Mouse (Mus musculus) C3H10T1/2 (cell line): Measurements from ENCODE around the gene Tmsb15b1. TPM values are rescaled to one million over a fixed set of nuclear protein-coding genes. Genes with fewer than 3 reads are reported as not detected.

Experiments
- polyA plus RNA-seq, 2 experiments: library from polyadenylated mRNA; unstranded; fragments of >200 nt; fragmentation: generic; extraction: Trizol; gene quantifications; one replicate each; pipeline ENCODE4 v1.2.1; 2012; ENCODE audit warnings: missing spikeins in 2 of 2

Tmsb15b1 gene
- under 1 TPM in 1 of 2 experiments, not detected in 1; 0.42 TPM for polyA plus RNA-seq

DNA sequence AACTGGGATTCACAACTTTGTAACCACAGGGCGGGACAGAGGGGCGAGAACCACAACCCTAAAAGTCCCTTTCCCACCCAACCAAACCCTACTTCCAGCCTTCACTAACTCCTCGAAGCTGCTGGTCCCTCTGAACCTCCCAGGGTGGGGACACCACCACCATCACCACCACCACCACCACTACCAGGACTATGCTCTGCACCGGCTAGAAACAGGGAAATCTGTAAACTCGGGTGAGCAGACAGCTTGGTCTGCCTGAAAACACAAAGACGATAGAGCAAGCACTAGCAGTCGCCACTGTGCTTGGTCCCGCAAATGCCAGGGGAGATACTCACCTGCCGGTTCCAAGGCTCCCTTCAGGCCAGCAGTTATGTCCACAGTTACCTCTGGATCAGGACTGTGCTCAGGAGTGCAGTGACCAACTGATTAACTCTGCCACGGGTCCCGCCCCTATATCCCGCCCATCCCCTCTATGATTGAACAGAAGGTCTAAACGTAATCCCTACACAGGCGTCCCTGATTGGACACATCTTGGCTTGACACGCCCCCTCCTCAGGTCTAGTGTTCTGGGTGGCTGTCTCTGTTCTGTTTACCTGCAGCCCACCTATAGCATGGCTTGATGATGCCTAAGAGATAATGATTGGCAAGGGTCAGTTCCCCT, at the start of gene Tmsb15b1, which contains the start of gene Tmsb15l:
Gene Tmsb15b1, minus strand, starts transcription at position 451 of the 661 bp plus-strand sequence.
Gene Tmsb15l, minus strand, starts transcription at position 446 of the 661 bp plus-strand sequence.

DNA sequence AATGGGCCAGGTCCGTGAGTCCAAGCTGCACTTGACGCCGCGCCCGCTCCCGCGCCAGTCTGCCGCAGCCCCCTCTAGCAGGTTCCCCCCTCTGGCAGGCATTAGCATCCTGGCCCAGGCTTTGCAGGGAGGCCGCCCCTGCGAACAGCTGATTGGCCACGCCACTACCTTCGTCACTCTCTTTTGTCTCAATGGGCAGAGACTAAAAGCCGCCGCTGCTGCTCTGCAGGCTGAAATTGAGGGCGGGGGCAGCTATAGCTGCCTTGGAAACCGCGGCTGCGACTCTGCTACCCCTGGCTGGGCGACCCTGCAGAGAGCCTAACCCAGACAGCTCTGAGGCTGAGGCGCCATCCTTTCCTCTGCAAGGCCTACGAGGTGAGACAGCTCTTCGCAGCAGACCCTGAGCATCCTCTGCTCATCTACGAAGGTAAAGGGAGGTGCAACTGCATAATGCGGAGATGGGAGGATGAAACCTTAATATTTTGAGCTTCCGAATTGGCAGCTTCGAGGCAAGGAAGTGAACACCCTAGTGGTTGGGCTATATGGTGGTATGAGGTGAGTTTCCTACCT, 16.4 kb upstream of the Tmsb15b1 start, which contains the start of gene Zcchc18:
Gene Zcchc18, plus strand, starts transcription at position 178 of the 570 bp plus-strand sequence.

DNA sequence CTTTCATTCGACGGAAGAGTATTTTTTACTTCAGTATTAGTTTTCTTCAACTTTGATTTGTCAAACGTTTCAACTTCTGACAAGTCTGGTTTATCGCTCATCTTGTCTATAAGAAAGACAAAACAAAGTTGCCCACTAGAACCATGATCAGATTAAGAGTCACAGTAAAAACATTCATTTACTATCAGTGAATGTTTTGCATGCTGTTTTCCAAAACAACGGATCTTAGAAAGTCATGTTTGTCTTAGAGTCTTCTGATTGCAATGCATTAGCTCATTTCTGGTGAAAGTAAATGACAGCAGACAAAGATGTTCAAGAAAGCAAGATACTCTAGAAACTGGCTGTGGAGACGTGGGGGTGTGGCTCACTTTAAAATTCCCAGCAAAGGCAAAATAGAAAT, 1.3 kb downstream of the Tmsb15b1 start, which contains the start of gene Tmsb15b2:
Gene Tmsb15b2, minus strand, starts transcription at position 101 of the 400 bp plus-strand sequence.

DNA sequence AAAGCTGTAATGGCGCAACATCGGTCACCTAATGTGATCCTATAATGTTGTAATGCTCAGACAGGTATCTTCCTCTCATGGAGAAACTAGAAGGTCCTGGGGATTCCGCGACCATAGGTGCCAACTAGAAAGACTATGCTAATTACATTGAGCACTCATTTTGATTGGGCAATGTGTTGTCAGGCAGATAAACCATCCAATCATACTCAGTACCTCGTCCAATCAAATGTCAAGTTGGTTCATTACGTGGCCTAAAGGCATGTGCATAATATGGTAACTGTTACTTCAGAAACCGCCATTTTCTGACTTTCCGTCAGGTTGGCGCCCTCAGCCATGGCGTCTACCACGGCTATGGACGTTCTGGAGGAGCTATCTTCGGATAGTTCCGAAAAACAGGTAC, 49.6 kb downstream of the Tmsb15b1 start, which contains the start of gene H2bfm:
Gene H2bfm, plus strand, starts transcription at position 295 of the 400 bp plus-strand sequence.

Other genes starting within 250 kb of the Tmsb15b1 start
- gene Morf4l2, start 233.2 kb downstream of the Tmsb15b1 start, polyA plus RNA-seq = 100 to 1,000 TPM in 1 of 2 experiments, 10 to 100 TPM in 1; 22.8 to 196 TPM
- gene Glra4, start 196.7 kb downstream of the Tmsb15b1 start, polyA plus RNA-seq = not detected
- under 1 TPM; 0.01 to 0.58 TPM for gene Plp1, start 154.2 kb downstream of the Tmsb15b1 start, polyA plus RNA-seq
- not detected for gene Rab9b, start 108.1 kb downstream of the Tmsb15b1 start, polyA plus RNA-seq
- not detected for gene H2bfm, start 49.5 kb downstream of the Tmsb15b1 start, polyA plus RNA-seq
- gene Tmsb15b2, start 1.4 kb downstream of the Tmsb15b1 start, polyA plus RNA-seq = 1 to 10 TPM in 1 of 2 experiments, not detected in 1; 1.5 TPM
- gene Tmsb15l, start within 50 bp of the Tmsb15b1 start, polyA plus RNA-seq = under 1 TPM in 1 of 2 experiments, not detected in 1; 0.28 TPM
- under 1 TPM in 1 of 2 experiments, not detected in 1; 0.02 TPM for gene Zcchc18, start 16.3 kb upstream of the Tmsb15b1 start, polyA plus RNA-seq
- 1 to 10 TPM in 1 of 2 experiments, under 1 TPM in 1; 0.11 to 4.2 TPM for gene Slc25a53, start 61.4 kb upstream of the Tmsb15b1 start, polyA plus RNA-seq
- gene Fam199x, start 72.7 kb upstream of the Tmsb15b1 start, polyA plus RNA-seq = under 1 TPM; 0.02 to 0.30 TPM
- gene Esx1, start 145.2 kb upstream of the Tmsb15b1 start, polyA plus RNA-seq = 1 to 10 TPM; 1.1 to 1.7 TPM